Mouse (Mus musculus): ENCODE results near the gene Crabp1. TPM values are rescaled to one million over a fixed set of nuclear protein-coding genes. Genes with fewer than 3 reads are reported as not detected.

Crabp1 gene
- polyA plus RNA-seq, 1 experiment from 2014 or later, result 644 TPM

DNA sequence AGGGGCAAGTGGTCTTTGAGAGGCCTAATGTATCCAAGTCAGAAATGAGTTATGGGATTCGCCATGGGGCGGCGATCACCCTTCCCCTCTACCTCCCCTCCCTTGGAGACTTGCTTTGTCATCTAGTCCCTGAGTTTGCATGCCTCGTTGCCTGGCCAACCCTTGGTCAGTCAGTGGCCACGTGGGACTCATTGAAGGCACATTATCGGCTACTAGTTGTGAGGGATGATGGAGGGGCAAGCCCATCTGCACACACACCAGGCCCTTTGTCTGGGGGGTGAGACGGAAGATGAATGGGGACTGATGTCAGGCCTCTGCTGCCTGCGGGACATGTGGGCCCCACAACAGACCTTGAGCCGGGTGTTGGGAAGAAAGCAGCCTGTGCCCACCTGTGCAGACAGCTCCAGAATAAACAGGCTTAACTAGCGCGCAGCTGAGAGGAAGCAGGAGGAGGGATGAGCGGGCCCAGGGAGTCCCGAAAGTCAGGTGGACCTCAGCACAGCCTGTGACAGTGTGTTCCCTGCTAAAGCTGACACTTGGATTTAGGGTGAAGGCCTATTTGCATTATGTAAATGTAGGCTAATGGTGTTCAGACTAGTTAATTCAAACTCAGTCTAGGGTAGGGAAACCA lies 18.7 kb upstream of the Crabp1 start:
- Histone ChIP-seq H3K9ac (no peak overlapping the region), H3K4me1 (peaks cover 20% of the 10 kb centered on the region), H3K4me2 (replicated peaks) (peak overlapping the region; percentile 12; the same call in 1 of the 2 replicates), H3K36me3 (no peaks in the 10 kb centered on the region), H3K4me3 (no peak overlapping the region), H3K27ac (no peak overlapping the region), H3K27me3 (replicated peaks) (peaks cover 5% of the 10 kb centered on the region; the same call in 1 of the 2 replicates), H3K9me3 (no peaks in the 10 kb centered on the region)
- ATAC-seq (ENCODE audit: low FRiP score, low read depth), result peak; percentile 85
- WGBS, result 5% methylated on average over 13 of the region's 13 CpGs

DNA sequence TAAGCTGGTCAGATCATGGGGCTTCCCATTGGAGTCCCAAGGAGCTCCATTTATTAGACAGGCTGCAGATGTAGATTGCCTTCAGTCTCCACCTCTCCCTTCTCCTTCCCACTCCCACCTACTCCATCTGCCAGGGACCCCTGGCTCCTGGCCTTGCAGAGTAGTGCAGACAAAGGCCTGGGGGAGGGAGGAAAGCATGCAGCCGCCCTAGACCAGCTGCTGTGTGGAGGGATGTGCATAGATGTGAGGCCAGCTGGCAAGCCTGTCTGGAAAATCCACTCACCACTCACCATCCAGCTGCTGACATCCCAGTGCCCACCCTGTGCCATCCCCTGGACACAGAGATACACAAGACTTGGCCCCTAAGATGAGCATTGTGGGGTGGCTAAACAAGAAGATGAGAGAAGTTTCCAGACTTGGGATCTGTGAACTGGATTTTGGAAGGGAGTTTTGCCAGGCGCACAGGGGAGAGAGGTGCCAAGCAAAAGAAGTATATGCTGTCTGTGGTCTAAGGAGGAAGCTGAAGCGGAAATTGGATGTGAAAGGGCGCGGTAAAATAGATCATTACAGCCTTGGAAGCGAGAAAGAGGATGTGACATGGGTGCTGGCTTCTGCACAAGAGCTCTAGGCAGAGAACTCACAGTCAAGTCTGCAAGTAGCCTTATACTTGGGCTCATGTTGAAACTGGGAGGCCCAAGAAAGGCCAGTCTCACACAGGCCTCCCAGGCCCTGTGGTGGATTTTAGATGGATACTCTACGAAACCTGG lies 14.2 kb upstream of the Crabp1 start:
- H3K36me3 ChIP-seq, result no peaks in the 10 kb centered on the region
- no peak overlapping the region for H3K4me2 ChIP-seq (replicated peaks)
- H3K4me3 ChIP-seq, result no peak overlapping the region
- no peak overlapping the region for H3K27ac ChIP-seq
- 85% methylated on average over 7 of the region's 7 CpGs for WGBS
- H3K4me1 ChIP-seq, result peaks cover 35% of the 10 kb centered on the region
- no peak for ATAC-seq (ENCODE audit: low FRiP score, low read depth)
- peaks cover 6% of the 10 kb centered on the region for H3K27me3 ChIP-seq (replicated peaks)
- H3K9me3 ChIP-seq, result no peaks in the 10 kb centered on the region
- H3K9ac ChIP-seq, result no peak overlapping the region

DNA sequence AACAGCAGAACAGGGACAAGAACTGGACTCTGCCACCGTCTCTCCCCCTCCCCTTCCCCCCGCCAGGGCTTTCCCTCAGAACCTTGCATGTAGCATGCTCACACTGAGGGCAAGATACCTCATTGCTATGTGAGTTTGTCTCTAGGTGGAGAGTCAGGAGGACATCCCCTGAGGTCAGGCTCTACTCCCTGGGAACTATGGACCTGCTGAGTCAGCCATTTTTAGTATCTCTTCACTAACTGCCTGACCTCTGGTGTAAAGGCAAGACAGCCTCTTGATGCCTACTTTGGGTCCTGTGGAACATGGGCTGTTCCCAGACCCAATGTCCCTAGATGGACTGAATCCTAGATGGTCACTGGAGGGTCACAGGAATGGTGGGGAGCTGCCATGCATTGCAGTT lies 12.9 kb upstream of the Crabp1 start:
- H3K9ac ChIP-seq, result no peak overlapping the region
- H3K4me2 ChIP-seq (replicated peaks), result peak overlapping the region; percentile 38; the same call in 1 of the 2 replicates
- H3K27me3 ChIP-seq (replicated peaks), result peaks cover 6% of the 10 kb centered on the region
- H3K36me3 ChIP-seq, result no peaks in the 10 kb centered on the region
- no peak overlapping the region for H3K4me3 ChIP-seq
- 84% methylated on average over 2 of the region's 2 CpGs for WGBS
- no peak for ATAC-seq (ENCODE audit: low FRiP score, low read depth)
- 0 out of 2 replicates have a peak overlapping the region, but pooled peaks have one; percentile 42 for H3K27ac ChIP-seq
- H3K4me1 ChIP-seq, result peaks cover 23% of the 10 kb centered on the region
- no peaks in the 10 kb centered on the region for H3K9me3 ChIP-seq

DNA sequence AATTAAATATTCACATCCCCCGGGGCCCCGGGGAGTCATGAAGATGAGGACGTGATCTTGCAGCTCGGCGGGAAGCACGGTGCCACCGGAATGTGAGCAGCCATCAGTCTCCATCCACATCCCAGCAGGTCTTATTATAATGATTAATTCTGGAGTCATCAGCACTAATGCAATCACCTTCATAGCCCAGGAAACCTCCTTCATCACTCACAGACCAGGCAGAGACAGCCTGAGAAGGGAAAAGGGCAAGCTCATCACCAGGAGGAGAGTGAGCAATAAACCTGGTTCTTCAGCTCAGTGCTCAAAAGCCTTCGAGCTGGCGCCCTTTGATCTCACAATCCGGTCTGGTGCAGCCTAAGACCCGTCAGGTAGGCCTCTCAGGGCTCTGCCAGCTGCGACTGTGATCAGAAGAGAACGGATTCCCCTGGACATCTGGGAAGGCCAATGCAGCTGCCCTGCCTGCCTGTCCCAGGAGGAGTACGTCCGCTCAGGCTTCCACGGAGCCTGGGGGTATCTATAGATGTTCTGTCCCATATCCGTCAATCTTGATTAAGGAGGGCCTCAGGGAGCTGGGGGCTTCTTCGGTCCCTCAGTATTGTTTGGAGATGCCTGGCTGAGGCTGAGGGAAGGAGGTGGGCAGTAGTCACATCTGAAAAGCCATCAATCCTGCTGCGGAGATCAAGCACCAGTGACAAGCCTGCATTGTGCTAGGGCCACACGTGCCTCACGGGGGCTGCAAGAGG lies 12.2 kb upstream of the Crabp1 start:
- H3K9ac ChIP-seq, result no peak overlapping the region
- 5% methylated on average over 21 of the region's 21 CpGs for WGBS

DNA sequence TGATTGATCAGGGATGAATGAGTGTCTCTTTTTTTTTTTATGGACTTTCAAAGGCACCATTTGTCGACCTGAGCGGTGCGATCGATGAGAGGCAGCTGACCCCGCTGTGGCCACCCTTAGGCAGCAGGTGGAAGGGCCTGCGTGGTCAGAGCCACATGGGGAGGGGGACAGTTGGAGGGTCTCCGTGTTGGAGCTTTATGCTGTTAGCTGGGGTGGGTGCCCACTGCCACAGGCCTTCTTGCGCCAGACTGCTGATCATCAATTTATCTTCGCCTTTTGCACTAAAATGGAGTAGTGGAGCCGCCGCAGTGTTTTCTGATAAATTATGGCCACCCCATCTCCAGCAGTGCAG lies 11.6 kb upstream of the Crabp1 start:
- Histone ChIP-seq H3K27ac (no peak overlapping the region), H3K9ac (no peak overlapping the region), H3K4me3 (no peak overlapping the region), H3K36me3 (no peaks in the 10 kb centered on the region), H3K4me2 (replicated peaks) (peak overlapping the region; percentile 38), H3K9me3 (no peaks in the 10 kb centered on the region), H3K4me1 (peaks cover 22% of the 10 kb centered on the region), H3K27me3 (replicated peaks) (peaks cover 6% of the 10 kb centered on the region)
- ATAC-seq (ENCODE audit: low FRiP score, low read depth), result peak; percentile 17; the same call in 1 of the 2 replicates
- 12% methylated on average over 11 of the region's 11 CpGs for WGBS

More for the DNA sequence above, 12.2 kb upstream of the Crabp1 start:
- Histone ChIP-seq H3K4me1 (peaks cover 22% of the 10 kb centered on the region), H3K4me3 (no peak overlapping the region), H3K36me3 (no peaks in the 10 kb centered on the region), H3K9me3 (no peaks in the 10 kb centered on the region), H3K27ac (0 out of 2 replicates have a peak overlapping the region, but pooled peaks have one; percentile 42), H3K4me2 (replicated peaks) (peak overlapping the region; percentile 38), H3K27me3 (replicated peaks) (peaks cover 6% of the 10 kb centered on the region)
- peak; percentile 69 for ATAC-seq (ENCODE audit: low FRiP score, low read depth)

DNA sequence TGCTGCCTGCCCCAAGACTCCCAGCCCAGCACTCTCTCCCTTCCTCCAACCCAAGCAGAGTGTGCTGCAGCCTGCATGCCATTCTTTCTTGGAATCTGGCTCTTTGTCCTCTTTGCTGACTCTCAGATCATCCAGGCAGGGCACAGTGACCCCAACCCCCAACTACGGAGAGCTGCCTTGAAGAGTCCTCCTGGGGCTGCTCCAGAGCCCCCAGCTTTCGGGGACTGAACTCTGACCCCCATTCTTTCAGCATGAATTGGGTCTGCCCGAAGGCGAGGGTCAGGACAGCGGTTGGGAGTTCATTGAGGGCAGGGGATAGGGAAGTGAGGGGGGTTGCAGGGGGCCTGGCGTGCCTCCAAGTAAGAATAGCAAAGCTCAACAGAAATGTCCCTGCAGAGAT lies 5.0 kb upstream of the Crabp1 start:
- no peaks in the 10 kb centered on the region for H3K36me3 ChIP-seq
- no peak overlapping the region for H3K27ac ChIP-seq
- WGBS, result 19% methylated on average over 6 of the region's 6 CpGs
- no peak overlapping the region for H3K4me3 ChIP-seq
- no peak overlapping the region for H3K9ac ChIP-seq
- peaks cover 29% of the 10 kb centered on the region for H3K27me3 ChIP-seq (replicated peaks)
- H3K9me3 ChIP-seq, result no peaks in the 10 kb centered on the region
- ATAC-seq (ENCODE audit: low FRiP score, low read depth), result no peak
- H3K4me1 ChIP-seq, result peaks cover 14% of the 10 kb centered on the region
- H3K4me2 ChIP-seq (replicated peaks), result no peak overlapping the region

DNA sequence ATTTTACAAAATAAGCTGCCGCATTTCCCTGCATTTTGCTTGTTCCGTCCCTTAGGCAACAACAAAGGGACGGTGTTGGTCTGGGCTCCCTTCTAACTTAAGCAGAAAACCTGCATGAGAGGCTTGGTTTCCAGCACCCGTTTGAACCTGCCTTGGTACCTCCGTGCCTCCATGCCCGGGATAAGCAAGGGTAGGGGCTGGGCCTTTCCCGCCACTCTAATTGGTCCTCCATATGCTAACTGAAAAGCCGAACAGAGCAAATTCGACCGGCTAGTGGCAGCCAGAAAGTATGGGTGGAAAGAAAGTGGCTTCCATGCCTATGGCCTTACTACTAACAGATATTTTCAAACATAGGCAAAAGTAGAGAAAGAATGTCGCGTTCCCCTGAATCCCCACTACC lies 457 bp upstream of the Crabp1 start:
- Histone ChIP-seq H3K4me2 (replicated peaks) (peak overlapping the region; percentile 76), H3K9ac (no peak overlapping the region), H3K36me3 (no peaks in the 10 kb centered on the region), H3K9me3 (no peaks in the 10 kb centered on the region), H3K4me3 (peak overlapping the region; percentile 36; the same call in 1 of the 2 replicates), H3K27ac (no peak overlapping the region), H3K4me1 (peaks cover 38% of the 10 kb centered on the region), H3K27me3 (replicated peaks) (peaks cover 43% of the 10 kb centered on the region)
- no peak for ATAC-seq (ENCODE audit: low FRiP score, low read depth)
- 20% methylated on average over 12 of the region's 12 CpGs for WGBS

DNA sequence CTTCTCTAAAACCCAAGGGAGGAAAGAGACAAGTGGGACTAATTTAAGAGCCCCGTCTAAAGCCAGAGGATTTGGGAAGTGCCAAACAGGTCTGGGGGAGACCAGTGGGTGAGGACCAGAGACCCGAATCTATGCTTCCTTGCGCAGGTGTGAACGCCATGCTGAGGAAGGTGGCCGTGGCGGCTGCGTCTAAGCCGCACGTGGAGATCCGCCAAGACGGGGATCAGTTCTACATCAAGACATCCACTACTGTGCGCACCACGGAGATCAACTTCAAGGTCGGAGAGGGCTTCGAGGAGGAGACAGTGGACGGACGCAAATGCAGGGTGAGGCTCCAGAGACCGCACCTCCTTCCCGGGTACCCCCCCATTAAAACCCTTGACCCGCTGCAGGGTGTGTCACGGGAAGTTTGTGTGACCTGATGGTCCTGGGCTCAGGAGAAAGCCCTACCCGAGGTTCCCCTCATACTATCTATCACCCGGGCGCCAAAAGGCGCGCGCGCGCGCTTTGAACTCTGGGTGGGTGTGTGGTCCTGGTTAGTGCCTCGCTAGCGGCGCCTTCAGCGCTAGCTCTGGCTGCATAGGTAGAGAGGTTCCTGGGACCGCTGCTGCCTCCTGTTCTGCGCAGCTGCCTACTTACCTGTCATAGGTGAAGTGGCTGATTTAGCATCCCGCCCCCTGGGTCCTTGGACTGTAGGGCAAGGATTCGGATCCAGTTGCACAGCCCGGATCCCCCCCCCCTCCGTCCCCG lies 963 bp downstream of the Crabp1 start:
- under 1% methylated on average over 41 of the region's 41 CpGs for WGBS
- Histone ChIP-seq H3K4me1 (peaks cover 42% of the 10 kb centered on the region), H3K9me3 (no peaks in the 10 kb centered on the region), H3K27ac (no peak overlapping the region), H3K36me3 (no peaks in the 10 kb centered on the region), H3K4me3 (peak overlapping the region; percentile 36), H3K4me2 (replicated peaks) (peak overlapping the region; percentile 76), H3K27me3 (replicated peaks) (peaks cover 43% of the 10 kb centered on the region), H3K9ac (peak overlapping the region; percentile 59)
- ATAC-seq (ENCODE audit: low FRiP score, low read depth), result peak; percentile 27

DNA sequence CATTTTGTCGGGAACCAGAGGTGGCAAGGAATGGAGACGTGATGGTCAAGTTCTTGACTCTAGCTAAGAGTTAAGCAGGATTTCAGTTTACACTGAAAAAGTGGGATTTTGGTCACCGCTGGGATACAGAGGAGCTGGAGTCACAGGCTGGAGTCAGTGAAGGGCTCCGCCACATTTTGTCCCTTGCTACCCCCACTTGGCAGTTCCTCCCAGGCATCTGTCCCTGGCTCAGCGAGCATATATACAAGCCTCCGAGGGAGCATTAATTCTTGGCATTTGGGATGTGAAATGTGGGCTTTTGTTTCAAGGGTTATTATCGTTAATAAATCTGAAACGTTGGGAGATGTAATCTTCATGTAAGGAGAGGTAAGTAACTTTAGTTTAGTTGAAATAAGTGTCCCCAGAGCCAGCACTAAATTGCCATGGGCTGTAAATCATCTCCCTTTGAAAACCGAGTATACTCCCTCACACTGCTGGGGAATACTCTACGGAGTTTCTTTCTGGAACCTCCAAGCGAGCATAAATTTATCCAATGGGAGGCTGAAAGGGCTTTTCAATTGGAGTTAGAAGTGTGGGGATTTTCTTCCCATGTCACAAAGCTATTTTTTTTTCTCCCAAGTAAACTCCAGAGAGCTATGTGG lies 5.7 kb downstream of the Crabp1 start:
- H3K4me2 ChIP-seq (replicated peaks), result peak overlapping the region; percentile 40
- no peaks in the 10 kb centered on the region for H3K9me3 ChIP-seq
- H3K27ac ChIP-seq, result 0 out of 2 replicates have a peak overlapping the region, but pooled peaks have one; percentile 15
- H3K4me3 ChIP-seq, result no peak overlapping the region
- peaks cover 47% of the 10 kb centered on the region for H3K4me1 ChIP-seq
- no peak for ATAC-seq (ENCODE audit: low FRiP score, low read depth)
- H3K27me3 ChIP-seq (replicated peaks), result peaks cover 8% of the 10 kb centered on the region
- 26% methylated on average over 11 of the region's 11 CpGs for WGBS
- no peaks in the 10 kb centered on the region for H3K36me3 ChIP-seq
- H3K9ac ChIP-seq, result 0 out of 2 replicates have a peak overlapping the region, but pooled peaks have one; percentile 13

DNA sequence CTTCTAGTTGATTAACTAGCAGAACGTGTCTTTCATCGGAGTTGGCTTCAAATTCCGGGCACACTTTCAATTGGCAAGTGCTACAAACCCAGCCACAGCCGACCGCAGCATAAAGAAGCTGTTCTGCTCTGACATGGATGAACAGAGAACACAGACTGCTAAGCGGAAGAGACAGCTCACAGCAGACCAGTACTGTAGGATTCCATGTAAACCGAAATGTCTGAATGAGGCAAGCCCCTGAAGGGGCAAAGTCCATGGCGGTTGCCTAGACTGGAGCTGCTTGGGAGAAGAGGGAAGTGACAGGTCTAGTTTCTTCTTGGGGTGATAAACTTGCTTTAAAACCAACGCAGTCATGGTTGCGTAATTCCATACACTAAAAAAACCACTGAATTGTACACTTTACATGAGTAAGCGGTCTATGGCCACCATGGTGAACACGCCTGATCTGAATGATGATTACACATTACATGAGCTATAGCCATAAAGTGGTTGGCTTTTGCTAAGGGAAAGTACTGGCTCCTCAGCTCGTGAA lies 12.0 kb downstream of the Crabp1 start:
- Histone ChIP-seq H3K9ac (no peak overlapping the region), H3K4me2 (replicated peaks) (no peak overlapping the region), H3K4me1 (peaks cover 11% of the 10 kb centered on the region; the same call in 1 of the 2 replicates), H3K36me3 (no peaks in the 10 kb centered on the region), H3K27me3 (replicated peaks) (no peaks in the 10 kb centered on the region), H3K9me3 (no peaks in the 10 kb centered on the region), H3K27ac (no peak overlapping the region), H3K4me3 (no peak overlapping the region)
- 89% methylated on average over 13 of the region's 13 CpGs for WGBS
- no peak for ATAC-seq (ENCODE audit: low FRiP score, low read depth)

DNA sequence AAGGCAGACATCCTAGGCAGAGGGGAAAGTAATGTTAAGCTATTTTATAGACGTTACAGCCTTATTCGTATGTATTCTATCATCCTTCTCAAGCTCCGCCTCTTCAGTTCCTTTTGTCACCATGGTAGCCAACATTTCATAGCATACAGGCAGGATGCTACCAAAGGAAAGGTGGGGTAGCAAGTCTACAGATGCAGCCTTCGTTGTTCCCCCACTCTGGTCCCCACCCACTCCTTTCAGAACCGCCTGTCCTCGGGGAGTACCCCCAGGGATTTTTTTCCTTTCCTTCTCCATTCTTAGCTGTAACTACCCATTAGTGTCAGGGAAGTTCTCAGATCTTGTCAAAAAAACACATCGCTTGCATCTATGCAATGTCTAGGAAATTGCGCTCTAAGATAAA lies 14.7 kb downstream of the Crabp1 start:
- H3K4me1 ChIP-seq, result no peaks in the 10 kb centered on the region
- no peaks in the 10 kb centered on the region for H3K27me3 ChIP-seq (replicated peaks)
- no peak overlapping the region for H3K4me2 ChIP-seq (replicated peaks)
- 85% methylated on average over 8 of the region's 8 CpGs for WGBS
- no peaks in the 10 kb centered on the region for H3K36me3 ChIP-seq
- no peak overlapping the region for H3K27ac ChIP-seq
- H3K4me3 ChIP-seq, result no peak overlapping the region
- H3K9me3 ChIP-seq, result no peaks in the 10 kb centered on the region
- no peak overlapping the region for H3K9ac ChIP-seq
- no peak for ATAC-seq (ENCODE audit: low FRiP score, low read depth)

All from neural tube, embryonic 12.5 days (tissue).